Mouse (Mus musculus): ENCODE measurements around the gene Nanos3.

Gene Nanos3

GRCm38 (mm10) chr8:84185117-84185516, at the start of gene Nanos3:
Nanos3 (minus strand) TSS chr8:84185217.
- DNase-seq (ENCODE audit: low read depth, low spot score), result no peak
- H3K36me3 ChIP-seq (ENCODE audit: control insufficient read depth, insufficient read depth, low read length, poor library complexity, severe bottlenecking), result no peaks in the 10 kb centered on the region
- no peaks in the 10 kb centered on the region for H3K27me3 ChIP-seq (ENCODE audit: control insufficient read depth, insufficient read depth, low read length, poor library complexity, severe bottlenecking)

- no peak for DNase-seq (ENCODE audit: low read depth, low spot score)
- peaks cover 4% of the 10 kb centered on the region; the same call in 1 of the 2 replicates for H3K36me3 ChIP-seq (ENCODE audit: control insufficient read depth, insufficient read depth, low read length, poor library complexity, severe bottlenecking)
- H3K27me3 ChIP-seq (ENCODE audit: control insufficient read depth, insufficient read depth, low read length, poor library complexity, severe bottlenecking), result no peaks in the 10 kb centered on the region
Observed at GRCm38 (mm10) chr8:84233055-84233454, 48.0 kb upstream of the Nanos3 start.

- peaks cover 4% of the 10 kb centered on the region; the same call in 1 of the 2 replicates for H3K36me3 ChIP-seq (ENCODE audit: control insufficient read depth, insufficient read depth, low read length, poor library complexity, severe bottlenecking)
- no peaks in the 10 kb centered on the region for H3K27me3 ChIP-seq (ENCODE audit: control insufficient read depth, insufficient read depth, low read length, poor library complexity, severe bottlenecking)
- DNase-seq (ENCODE audit: low read depth, low spot score), result peak; percentile 32
Observed at GRCm38 (mm10) chr8:84230735-84231134, 45.7 kb upstream of the Nanos3 start.

- no peak for DNase-seq (ENCODE audit: low read depth, low spot score)
Observed at GRCm38 (mm10) chr8:84223322-84224029, 38.5 kb upstream of the Nanos3 start.

GRCm38 (mm10) chr8:84222566-84223165, 37.6 kb upstream of the Nanos3 start:
- no peak for DNase-seq (ENCODE audit: low read depth, low spot score)
- Histone ChIP-seq H3K27me3 (ENCODE audit: control insufficient read depth, insufficient read depth, low read length, poor library complexity, severe bottlenecking) (no peaks in the 10 kb centered on the region), H3K36me3 (ENCODE audit: control insufficient read depth, insufficient read depth, low read length, poor library complexity, severe bottlenecking) (peaks cover 2% of the 10 kb centered on the region; the same call in 1 of the 2 replicates)

More at GRCm38 (mm10) chr8:84223322-84224029, 38.5 kb upstream of the Nanos3 start:
- no peaks in the 10 kb centered on the region for H3K27me3 ChIP-seq (ENCODE audit: control insufficient read depth, insufficient read depth, low read length, poor library complexity, severe bottlenecking)
- no peaks in the 10 kb centered on the region; the same call in 1 of the 2 replicates for H3K36me3 ChIP-seq (ENCODE audit: control insufficient read depth, insufficient read depth, low read length, poor library complexity, severe bottlenecking)

GRCm38 (mm10) chr8:84220105-84220504, 35.1 kb upstream of the Nanos3 start:
- peaks cover 2% of the 10 kb centered on the region; the same call in 1 of the 2 replicates for H3K36me3 ChIP-seq (ENCODE audit: control insufficient read depth, insufficient read depth, low read length, poor library complexity, severe bottlenecking)
- no peaks in the 10 kb centered on the region for H3K27me3 ChIP-seq (ENCODE audit: control insufficient read depth, insufficient read depth, low read length, poor library complexity, severe bottlenecking)
- peak; percentile 71 for DNase-seq (ENCODE audit: low read depth, low spot score)

GRCm38 (mm10) chr8:84218143-84218542, 33.1 kb upstream of the Nanos3 start:
- no peaks in the 10 kb centered on the region for H3K27me3 ChIP-seq (ENCODE audit: control insufficient read depth, insufficient read depth, low read length, poor library complexity, severe bottlenecking)
- no peak for DNase-seq (ENCODE audit: low read depth, low spot score)
- peaks cover 2% of the 10 kb centered on the region; the same call in 1 of the 2 replicates for H3K36me3 ChIP-seq (ENCODE audit: control insufficient read depth, insufficient read depth, low read length, poor library complexity, severe bottlenecking)

GRCm38 (mm10) chr8:84217206-84217605, 32.2 kb upstream of the Nanos3 start:
- H3K36me3 ChIP-seq (ENCODE audit: control insufficient read depth, insufficient read depth, low read length, poor library complexity, severe bottlenecking), result peaks cover 2% of the 10 kb centered on the region; the same call in 1 of the 2 replicates
- H3K27me3 ChIP-seq (ENCODE audit: control insufficient read depth, insufficient read depth, low read length, poor library complexity, severe bottlenecking), result no peaks in the 10 kb centered on the region
- no peak for DNase-seq (ENCODE audit: low read depth, low spot score)

GRCm38 (mm10) chr8:84213277-84213676, 28.3 kb upstream of the Nanos3 start:
- DNase-seq (ENCODE audit: low read depth, low spot score), result no peak
- Histone ChIP-seq H3K36me3 (ENCODE audit: control insufficient read depth, insufficient read depth, low read length, poor library complexity, severe bottlenecking) (peaks cover 6% of the 10 kb centered on the region), H3K27me3 (ENCODE audit: control insufficient read depth, insufficient read depth, low read length, poor library complexity, severe bottlenecking) (no peaks in the 10 kb centered on the region)

GRCm38 (mm10) chr8:84211881-84212563, 27.0 kb upstream of the Nanos3 start:
- Histone ChIP-seq H3K27me3 (ENCODE audit: control insufficient read depth, insufficient read depth, low read length, poor library complexity, severe bottlenecking) (no peaks in the 10 kb centered on the region), H3K36me3 (ENCODE audit: control insufficient read depth, insufficient read depth, low read length, poor library complexity, severe bottlenecking) (peaks cover 4% of the 10 kb centered on the region)
- DNase-seq (ENCODE audit: low read depth, low spot score), result no peak

GRCm38 (mm10) chr8:84211202-84211601, 26.2 kb upstream of the Nanos3 start:
- Histone ChIP-seq H3K27me3 (ENCODE audit: control insufficient read depth, insufficient read depth, low read length, poor library complexity, severe bottlenecking) (no peaks in the 10 kb centered on the region), H3K36me3 (ENCODE audit: control insufficient read depth, insufficient read depth, low read length, poor library complexity, severe bottlenecking) (peaks cover 4% of the 10 kb centered on the region)
- DNase-seq (ENCODE audit: low read depth, low spot score), result no peak

- no peaks in the 10 kb centered on the region for H3K27me3 ChIP-seq (ENCODE audit: control insufficient read depth, insufficient read depth, low read length, poor library complexity, severe bottlenecking)
- peaks cover 4% of the 10 kb centered on the region; the same call in 1 of the 2 replicates for H3K36me3 ChIP-seq (ENCODE audit: control insufficient read depth, insufficient read depth, low read length, poor library complexity, severe bottlenecking)
- peak; percentile 91 for DNase-seq (ENCODE audit: low read depth, low spot score)
Observed at GRCm38 (mm10) chr8:84210167-84210791, 25.3 kb upstream of the Nanos3 start.

- Histone ChIP-seq H3K27me3 (ENCODE audit: control insufficient read depth, insufficient read depth, low read length, poor library complexity, severe bottlenecking) (no peaks in the 10 kb centered on the region), H3K36me3 (ENCODE audit: control insufficient read depth, insufficient read depth, low read length, poor library complexity, severe bottlenecking) (peaks cover 4% of the 10 kb centered on the region; the same call in 1 of the 2 replicates)
- peak; percentile 45 for DNase-seq (ENCODE audit: low read depth, low spot score)
Observed at GRCm38 (mm10) chr8:84208381-84209380, 23.7 kb upstream of the Nanos3 start.

All from splenic B cell, adult 2 months (primary cell).